Mouse (Mus musculus) hindbrain, embryonic 16.5 days (tissue): ENCODE data around the gene Sympk. TPM values are rescaled to one million over a fixed set of nuclear protein-coding genes. Genes with fewer than 3 reads are reported as not detected.

Experiments used
- ATAC-seq: fragments of 200-750 bp; cut with Nextera tagmentation; 2 replicates; pipeline ENCODE4 v1.8.0; 2017; ENCODE audit warnings: moderate TSS enrichment, moderate library complexity
- H3K27ac ChIP-seq: fragments of 300-500 bp; sonication (generic); 2 replicates; pipeline ENCODE4 v1.5.1; 2014; ENCODE audit warnings: low read depth, mild to moderate bottlenecking, control low read depth, low read length, moderate library complexity
- H3K27me3 ChIP-seq: fragments of 300-500 bp; sonication (generic); replicated peaks from 2 replicates; pipeline ENCODE4 v1.6.1; 2014; ENCODE audit warnings: low read length; ENCODE audit not compliant: control insufficient read depth, insufficient read depth
- H3K36me3 ChIP-seq: fragments of 300-500 bp; sonication (generic); 2 replicates; pipeline ENCODE4 v1.6.1; 2014; ENCODE audit warnings: mild to moderate bottlenecking, low read length, moderate library complexity, mixed read lengths; ENCODE audit not compliant: control insufficient read depth, insufficient read depth
- H3K4me1 ChIP-seq: fragments of 300-500 bp; sonication (generic); 2 replicates; pipeline ENCODE4 v1.6.1; 2014; ENCODE audit warnings: low read depth, low read length; ENCODE audit not compliant: control insufficient read depth, insufficient read depth
- H3K4me2 ChIP-seq: fragments of 300-500 bp; sonication (generic); 2 replicates; pipeline ENCODE4 v1.6.1; 2014; ENCODE audit warnings: mild to moderate bottlenecking, low read length, control low read depth, moderate library complexity
- H3K4me3 ChIP-seq: fragments of 300-500 bp; sonication (generic); 2 replicates; pipeline ENCODE4 v1.5.1; 2014; ENCODE audit warnings: mild to moderate bottlenecking, low read length, control low read depth, moderate library complexity
- H3K9ac ChIP-seq: fragments of 300-500 bp; sonication (generic); 2 replicates; pipeline ENCODE4 v1.6.1; 2014; ENCODE audit warnings: low read depth, mild to moderate bottlenecking, control low read depth, low read length, moderate library complexity
- H3K9me3 ChIP-seq: fragments of 300-500 bp; sonication (generic); 2 replicates; pipeline ENCODE4 v1.6.1; 2014; ENCODE audit warnings: mild to moderate bottlenecking, low read length, moderate library complexity; ENCODE audit not compliant: control insufficient read depth
- WGBS: fragments of 180-500 bp; shearing (Covaris S2); extraction: QIAGEN DNeasy Blood & Tissue Kit; methylation state at CpG from one replicate; pipeline ENCODE4 v1.1.7; 2014; 5-methylcytosine and 5-hydroxymethylcytosine counted together
- polyA plus RNA-seq: library from polyadenylated mRNA; unstranded; fragments of >200 nt; fragmentation: Nextera tagmentation; extraction: Ambion mirVana; gene quantifications from 2 replicates; pipeline ENCODE4 v1.2.1, GENCODE M21; 2015

Sympk gene
- polyA plus RNA-seq, 1 experiment from 2014 or later: 24.1 TPM

GRCm38 (mm10) chr7:19016042-19016441 lies 8.1 kb upstream of the Sympk start:
- no peak overlapping the region for H3K4me3 ChIP-seq
- H3K4me2 ChIP-seq: no peak overlapping the region
- 88% methylated on average over 4 of the region's 4 CpGs for WGBS
- H3K27me3 ChIP-seq: peaks cover 2% of the 10 kb centered on the region
- H3K4me1 ChIP-seq: peaks cover 7% of the 10 kb centered on the region
- H3K9ac ChIP-seq: no peak overlapping the region
- ATAC-seq: no peak
- H3K36me3 ChIP-seq: no peaks in the 10 kb centered on the region
- H3K9me3 ChIP-seq: no peaks in the 10 kb centered on the region
- no peak overlapping the region for H3K27ac ChIP-seq

GRCm38 (mm10) chr7:19017909-19018308 lies 6.3 kb upstream of the Sympk start:
- Histone ChIP-seq H3K9ac (no peak overlapping the region), H3K27ac (no peak overlapping the region), H3K27me3 (peaks cover 13% of the 10 kb centered on the region), H3K36me3 (no peaks in the 10 kb centered on the region), H3K4me2 (no peak overlapping the region), H3K4me1 (no peaks in the 10 kb centered on the region), H3K9me3 (no peaks in the 10 kb centered on the region), H3K4me3 (no peak overlapping the region)
- no peak for ATAC-seq
- 87% methylated on average over 7 of the region's 7 CpGs for WGBS

GRCm38 (mm10) chr7:19021048-19021447 lies 3.1 kb upstream of the Sympk start:
- Histone ChIP-seq H3K9me3 (no peaks in the 10 kb centered on the region), H3K36me3 (no peaks in the 10 kb centered on the region), H3K4me1 (peaks cover 13% of the 10 kb centered on the region), H3K4me2 (no peak overlapping the region), H3K4me3 (no peak overlapping the region), H3K27me3 (peaks cover 20% of the 10 kb centered on the region), H3K9ac (no peak overlapping the region), H3K27ac (no peak overlapping the region)
- no peak for ATAC-seq
- 32% methylated on average over 8 of the region's 8 CpGs for WGBS

GRCm38 (mm10) chr7:19022189-19022958 lies 1.8 kb upstream of the Sympk start:
- WGBS: 60% methylated on average over 18 of the region's 18 CpGs
- Histone ChIP-seq H3K36me3 (no peaks in the 10 kb centered on the region), H3K4me3 (no peak overlapping the region), H3K27ac (no peak overlapping the region), H3K27me3 (peaks cover 20% of the 10 kb centered on the region), H3K9me3 (no peaks in the 10 kb centered on the region), H3K4me1 (peaks cover 13% of the 10 kb centered on the region), H3K4me2 (no peak overlapping the region), H3K9ac (no peak overlapping the region)
- ATAC-seq: no peak

GRCm38 (mm10) chr7:19023357-19023814 lies 791 bp upstream of the Sympk start, which contains the start of gene Foxa3:
Gene Foxa3 (minus strand): TSS chr7:19023538.
- peak; percentile 38 for ATAC-seq
- Histone ChIP-seq H3K36me3 (no peaks in the 10 kb centered on the region), H3K9me3 (no peaks in the 10 kb centered on the region), H3K4me3 (peak within 1 kb of the TSS; percentile 92), H3K4me1 (peaks cover 13% of the 10 kb centered on the region), H3K27ac (peak within 1 kb of the TSS; percentile 75; the same call in 1 of the 2 replicates), H3K9ac (peak within 1 kb of the TSS; percentile 88), H3K27me3 (peaks cover 20% of the 10 kb centered on the region), H3K4me2 (peak within 1 kb of the TSS; percentile 93)
- 4% methylated on average over 30 of the region's 30 CpGs for WGBS

- H3K4me2 ChIP-seq: peak overlapping the region; percentile 93
- H3K4me1 ChIP-seq: peaks cover 13% of the 10 kb centered on the region
- H3K9me3 ChIP-seq: no peaks in the 10 kb centered on the region
- ATAC-seq: peak; percentile 64
- WGBS: 2% methylated on average over 36 of the region's 36 CpGs
- peak overlapping the region; percentile 88 for H3K9ac ChIP-seq
- H3K27me3 ChIP-seq: peaks cover 20% of the 10 kb centered on the region
- H3K36me3 ChIP-seq: peaks cover 9% of the 10 kb centered on the region; the same call in 1 of the 2 replicates
- H3K4me3 ChIP-seq: peak overlapping the region; percentile 92
- peak overlapping the region; percentile 75; the same call in 1 of the 2 replicates for H3K27ac ChIP-seq
Measured at GRCm38 (mm10) chr7:19024581-19025255, 541 bp downstream of the Sympk start.

- Histone ChIP-seq H3K36me3 (peaks cover 25% of the 10 kb centered on the region), H3K4me1 (peaks cover 13% of the 10 kb centered on the region), H3K9me3 (no peaks in the 10 kb centered on the region), H3K9ac (no peak overlapping the region), H3K27me3 (peaks cover 6% of the 10 kb centered on the region), H3K27ac (no peak overlapping the region), H3K4me3 (no peak overlapping the region), H3K4me2 (no peak overlapping the region)
- ATAC-seq: no peak
Measured at GRCm38 (mm10) chr7:19028067-19028466, 3.9 kb downstream of the Sympk start.

- no peak overlapping the region for H3K4me2 ChIP-seq
- peak; percentile 27 for ATAC-seq
- 66% methylated on average over 6 of the region's 6 CpGs for WGBS
- H3K27ac ChIP-seq: no peak overlapping the region
- H3K9me3 ChIP-seq: no peaks in the 10 kb centered on the region
- no peak overlapping the region for H3K4me3 ChIP-seq
- H3K36me3 ChIP-seq: peaks cover 31% of the 10 kb centered on the region
- no peaks in the 10 kb centered on the region for H3K27me3 ChIP-seq
- peaks cover 13% of the 10 kb centered on the region for H3K4me1 ChIP-seq
- H3K9ac ChIP-seq: no peak overlapping the region
Measured at GRCm38 (mm10) chr7:19029084-19029653, 5.0 kb downstream of the Sympk start.

- 19% methylated on average over 4 of the region's 4 CpGs for WGBS
- H3K4me1 ChIP-seq: no peaks in the 10 kb centered on the region
- H3K9me3 ChIP-seq: no peaks in the 10 kb centered on the region
- no peaks in the 10 kb centered on the region for H3K27me3 ChIP-seq
- no peak for ATAC-seq
- no peak overlapping the region for H3K4me2 ChIP-seq
- H3K9ac ChIP-seq: no peak overlapping the region
- no peak overlapping the region for H3K4me3 ChIP-seq
- H3K36me3 ChIP-seq: peaks cover 48% of the 10 kb centered on the region
- H3K27ac ChIP-seq: no peak overlapping the region
Measured at GRCm38 (mm10) chr7:19031641-19032040, 7.5 kb downstream of the Sympk start.
